22 mouse cellular contexts compared by ENCODE assay signal in genomic region chr17:87432743-87433142, GRCm38 (mm10). TPM values are rescaled to one million over a fixed set of nuclear protein-coding genes. Genes with fewer than 3 reads are reported as not detected.
"Had no signal": no experiment of that assay in that cellular context is flagged by ENCODE, and none has a peak within 500 bp of the region (broad histone marks: within the 10 kb centered on the region; RNA-seq: fewer than 3 reads in every experiment).

No protein-coding gene starts in this region.

- H3K4me2 ChIP-seq: liver, embryonic 11.5 days; lung, embryonic 14.5 days; midbrain, embryonic 13.5 days; neural tube, embryonic 12.5 days had no signal

- H3K4me3 ChIP-seq: megakaryocyte, embryonic 14.5 days; midbrain, embryonic 10.5 days; midbrain, embryonic 13.5 days; neural tube, embryonic 12.5 days had no signal

- ATAC-seq: midbrain, embryonic 13.5 days; midbrain, embryonic 16.5 days had no signal

- H3K9ac ChIP-seq: liver, embryonic 14.5 days; lung, embryonic 14.5 days; midbrain, embryonic 13.5 days; neural tube, embryonic 12.5 days had no signal

- H3K4me1 ChIP-seq: midbrain, embryonic 10.5 days; neural tube, embryonic 12.5 days had no signal

- H3K27ac ChIP-seq: liver, embryonic 14.5 days; midbrain, embryonic 10.5 days; midbrain, embryonic 13.5 days; neural tube, embryonic 12.5 days had no signal

- DNase-seq: liver; lung, embryonic 14.5 days; lung, postnatal 4 days; right cerebral cortex, postnatal 25 days; right cerebral cortex, postnatal 4 days; spleen, adult 18-20 months; thymus, adult 18-20 months; thymus, postnatal 14 days; thymus, postnatal 36 days had no signal

- H3K9me3 ChIP-seq: megakaryocyte, embryonic 14.5 days; midbrain, embryonic 10.5 days; midbrain, embryonic 13.5 days; neural tube, embryonic 12.5 days had no signal

- H3K27me3 ChIP-seq: megakaryocyte, embryonic 14.5 days; midbrain, embryonic 13.5 days; neural tube, embryonic 12.5 days had no signal

RNA-seq across cellular contexts. Expression of gene Stpg4, which starts 5.2 kb away (rescaled TPM):
- polyA plus RNA-seq: liver, embryonic 11.5 days; liver, embryonic 14.5 days; liver, embryonic 16.5 days; lung, embryonic 14.5 days; lung, embryonic 16.5 days; midbrain, embryonic 10.5 days; midbrain, embryonic 13.5 days; midbrain, embryonic 16.5 days; neural tube, embryonic 12.5 days; neural tube, embryonic 14.5 days; small intestine, adult 2 months; stomach, embryonic 14.5 days; stomach, embryonic 16.5 days had no signal
